Mouse (Mus musculus): ENCODE results near the gene Vwa5b2.

The Vwa5b2 gene

GRCm38 (mm10) chr16:20589366-20589938, at the start of gene Vwa5b2:
Gene Vwa5b2, plus strand, starts transcription at chr16:20589471.
- DNase-seq (ENCODE audit: low spot score in 2 of 2): peak; percentile 73 to 74

GRCm38 (mm10) chr16:20539649-20540048, 49.6 kb upstream of the Vwa5b2 start:
- no peak for DNase-seq (ENCODE audit: low spot score in 2 of 2)

- no peak for DNase-seq (ENCODE audit: low spot score in 2 of 2)
Observed at GRCm38 (mm10) chr16:20540438-20540837, 48.8 kb upstream of the Vwa5b2 start.

GRCm38 (mm10) chr16:20545696-20546095, 43.6 kb upstream of the Vwa5b2 start:
- no peak for DNase-seq (ENCODE audit: low spot score in 2 of 2)

- no peak for DNase-seq (ENCODE audit: low spot score in 2 of 2)
Observed at GRCm38 (mm10) chr16:20547423-20547822, 41.8 kb upstream of the Vwa5b2 start.

GRCm38 (mm10) chr16:20548096-20548948, 40.9 kb upstream of the Vwa5b2 start, which contains the start of gene Abcf3:
Gene Abcf3, plus strand, starts transcription at chr16:20548577.
- DNase-seq (ENCODE audit: low spot score in 2 of 2): peak; percentile 99

- DNase-seq (ENCODE audit: low spot score in 2 of 2): no peak
Observed at GRCm38 (mm10) chr16:20549161-20549560, 40.1 kb upstream of the Vwa5b2 start.

- no peak for DNase-seq (ENCODE audit: low spot score in 2 of 2)
Observed at GRCm38 (mm10) chr16:20551691-20552090, 37.6 kb upstream of the Vwa5b2 start.

- no peak for DNase-seq (ENCODE audit: low spot score in 2 of 2)
Observed at GRCm38 (mm10) chr16:20552594-20552993, 36.7 kb upstream of the Vwa5b2 start.

- no peak for DNase-seq (ENCODE audit: low spot score in 2 of 2)
Observed at GRCm38 (mm10) chr16:20555000-20555399, 34.3 kb upstream of the Vwa5b2 start.

- DNase-seq (ENCODE audit: low spot score in 2 of 2): no peak
Observed at GRCm38 (mm10) chr16:20557381-20557780, 31.9 kb upstream of the Vwa5b2 start.

GRCm38 (mm10) chr16:20565075-20565474, 24.2 kb upstream of the Vwa5b2 start:
- no peak for DNase-seq (ENCODE audit: low spot score in 2 of 2)

GRCm38 (mm10) chr16:20589939-20590679, 838 bp downstream of the Vwa5b2 start:
- DNase-seq (ENCODE audit: low spot score in 2 of 2): peak; percentile 76 to 81

GRCm38 (mm10) chr16:20590680-20591038, 1.4 kb downstream of the Vwa5b2 start:
- no peak for DNase-seq (ENCODE audit: low spot score in 2 of 2)

GRCm38 (mm10) chr16:20591076-20591705, 1.9 kb downstream of the Vwa5b2 start:
- no peak for DNase-seq (ENCODE audit: low spot score in 2 of 2)

GRCm38 (mm10) chr16:20595060-20595673, 5.9 kb downstream of the Vwa5b2 start:
- no peak for DNase-seq (ENCODE audit: low spot score in 2 of 2)

GRCm38 (mm10) chr16:20595737-20596136, 6.5 kb downstream of the Vwa5b2 start:
- no peak for DNase-seq (ENCODE audit: low spot score in 2 of 2)

GRCm38 (mm10) chr16:20596687-20597441, 7.6 kb downstream of the Vwa5b2 start:
- DNase-seq (ENCODE audit: low spot score in 2 of 2): no peak

- no peak for DNase-seq (ENCODE audit: low spot score in 2 of 2)
Observed at GRCm38 (mm10) chr16:20600511-20600910, 11.2 kb downstream of the Vwa5b2 start.

GRCm38 (mm10) chr16:20604705-20605104, 15.4 kb downstream of the Vwa5b2 start:
- peak in 1 of 2 experiments; percentile 49 for DNase-seq (ENCODE audit: low spot score in 2 of 2)

Data from right cerebral cortex, postnatal 10 days (tissue).